Mouse (Mus musculus) duodenum, adult 2 months (tissue): Measurements from ENCODE around the gene F11. TPM values are rescaled to one million over a fixed set of nuclear protein-coding genes. Genes with fewer than 3 reads are reported as not detected.

Experiments
- polyA plus RNA-seq: library from polyadenylated mRNA; depleted of rRNA; stranded (reverse); fragments of >200 nt; gene quantifications from 2 replicates; pipeline ENCODE4 v1.2.3, GENCODE M21; 2012; ENCODE audit warnings: low replicate concordance; rRNA removed

Gene F11
- polyA plus RNA-seq, result not detected in 2 replicates

DNA sequence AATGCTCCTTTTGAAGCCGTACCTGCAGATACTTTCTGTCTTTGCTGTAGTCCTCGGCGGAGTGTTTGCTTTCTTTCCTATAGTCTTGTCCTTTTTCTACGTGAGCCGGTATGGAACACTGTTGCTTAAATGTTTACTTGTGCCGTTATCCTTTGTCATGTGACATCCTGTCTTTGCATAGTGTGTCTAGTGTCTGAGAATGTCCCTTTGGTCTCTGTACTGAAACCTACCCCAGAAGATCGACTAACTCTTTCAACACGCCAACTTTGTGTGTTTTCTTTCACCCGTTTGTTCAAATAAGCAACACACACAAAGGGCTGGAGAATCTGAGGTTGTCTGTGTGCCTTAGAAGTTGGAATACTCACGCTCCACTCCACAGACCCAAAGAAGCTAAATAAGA is at the start of gene F11:
Gene F11 (minus strand): TSS at position 112 of the 400 bp plus-strand sequence.

DNA sequence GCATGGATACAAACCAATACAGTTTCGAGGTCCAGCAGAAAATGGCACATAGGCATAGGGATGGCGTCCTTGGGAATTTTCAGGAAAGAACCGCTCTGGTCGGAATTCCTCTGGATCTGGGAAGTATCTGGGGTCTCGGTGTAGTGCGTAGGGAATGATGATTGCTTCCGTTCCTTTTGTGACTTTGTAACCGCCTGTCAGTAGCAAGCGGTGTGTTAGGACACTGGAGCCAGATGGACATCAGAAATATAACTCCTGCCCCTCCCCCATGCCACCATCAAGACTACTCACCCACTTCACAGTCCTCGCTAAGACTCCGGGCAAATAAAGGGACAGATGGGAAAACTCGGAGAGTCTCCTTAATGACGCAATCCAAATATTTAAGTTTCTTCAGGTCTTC is 46.5 kb upstream of the F11 start, which contains the start of gene Gm45753:
Gene Gm45753 (minus strand): TSS at position 101 of the 400 bp plus-strand sequence.

DNA sequence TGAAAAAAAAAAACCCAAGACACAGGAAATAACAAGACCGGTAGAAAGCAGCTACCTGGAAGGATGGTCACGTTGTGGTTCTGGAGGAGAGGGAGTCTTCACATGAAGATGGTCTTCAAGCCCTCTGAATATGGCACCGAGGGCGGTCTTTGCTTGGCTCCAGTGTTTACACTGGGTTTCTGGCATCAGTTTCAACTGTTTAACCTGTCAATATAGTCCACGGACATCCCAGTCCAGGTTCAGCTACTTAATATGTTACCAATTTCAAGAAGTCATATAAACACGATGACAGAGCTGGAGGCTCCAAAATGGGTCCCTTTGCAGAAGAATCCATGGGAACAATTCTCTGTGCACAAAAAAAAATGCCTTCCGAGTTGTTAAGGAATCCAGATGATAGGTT is 32.9 kb upstream of the F11 start, which contains the start of gene Klkb1:
Gene Klkb1 (minus strand): TSS at position 173 of the 400 bp plus-strand sequence.

Other genes starting within 250 kb of the F11 start
- gene Mtnr1a, start 192.9 kb downstream of the F11 start, polyA plus RNA-seq, result 0.19 and 0.29 TPM in 2 replicates
- gene Klkb1, start 32.8 kb upstream of the F11 start, polyA plus RNA-seq, result 0.06 and 0.18 TPM in 2 replicates
- gene Gm45753, start 46.4 kb upstream of the F11 start, polyA plus RNA-seq, result not detected in 2 replicates
- gene Cyp4v3, start 71.2 kb upstream of the F11 start, polyA plus RNA-seq, result 11.7 and 36.3 TPM in 2 replicates
- gene Fam149a, start 120.3 kb upstream of the F11 start, polyA plus RNA-seq, result 1.8 and 3.8 TPM in 2 replicates
- 3.7 and 12.0 TPM in 2 replicates for gene Tlr3, start 149.0 kb upstream of the F11 start, polyA plus RNA-seq
- 1.7 and 8.0 TPM in 2 replicates for gene Sorbs2, start 245.8 kb upstream of the F11 start, polyA plus RNA-seq